Mouse (Mus musculus): ENCODE measurements around the gene Gprc5d. TPM values are rescaled to one million over a fixed set of nuclear protein-coding genes. Genes with fewer than 3 reads are reported as not detected.

Gprc5d gene
- polyA plus RNA-seq, 1 experiment, result not detected

GRCm38 (mm10) chr6:135162311-135162710 lies 44.2 kb upstream of the Gprc5d start:
- Histone ChIP-seq H3K27ac (ENCODE audit: insufficient read depth, low read length) (no peak overlapping the region), H3K9me3 (replicated peaks; ENCODE audit: control insufficient read depth, insufficient read depth, low read length, poor library complexity, severe bottlenecking) (no peaks in the 10 kb centered on the region), H3K27me3 (ENCODE audit: control insufficient read depth, insufficient read depth, low read length, poor library complexity, severe bottlenecking) (no peaks in the 10 kb centered on the region), H3K9ac (ENCODE audit: low read depth, poor library complexity, severe bottlenecking) (no peak overlapping the region), H3K4me3 (ENCODE audit: low read depth, low read length) (no peak overlapping the region), H3K4me1 (ENCODE audit: control insufficient read depth, insufficient read depth, low read length) (no peaks in the 10 kb centered on the region), H3K36me3 (ENCODE audit: control insufficient read depth, insufficient read depth, low read length, poor library complexity, severe bottlenecking) (no peaks in the 10 kb centered on the region)
- TF ChIP-seq POLR2A (IDR thresholded peaks at IDR 0.05; ENCODE audit: insufficient read depth, low read length), result no peak
- TF ChIP-seq EP300 (IDR thresholded peaks at IDR 0.05; ENCODE audit: insufficient read depth, low read depth, low read length), result no peak
- no peak for TF ChIP-seq CTCF (IDR thresholded peaks at IDR 0.05; ENCODE audit: low read depth, low read length)

GRCm38 (mm10) chr6:135161356-135161755 lies 43.3 kb upstream of the Gprc5d start:
- Histone ChIP-seq H3K9ac (ENCODE audit: low read depth, poor library complexity, severe bottlenecking) (no peak overlapping the region), H3K9me3 (replicated peaks; ENCODE audit: control insufficient read depth, insufficient read depth, low read length, poor library complexity, severe bottlenecking) (no peaks in the 10 kb centered on the region)

GRCm38 (mm10) chr6:135158509-135158908 lies 40.4 kb upstream of the Gprc5d start:
- no peaks in the 10 kb centered on the region for H3K4me1 ChIP-seq (ENCODE audit: control insufficient read depth, insufficient read depth, low read length)
- no peaks in the 10 kb centered on the region for H3K9me3 ChIP-seq (replicated peaks; ENCODE audit: control insufficient read depth, insufficient read depth, low read length, poor library complexity, severe bottlenecking)
- TF ChIP-seq EP300 (IDR thresholded peaks at IDR 0.05; ENCODE audit: insufficient read depth, low read depth, low read length), result no peak
- TF ChIP-seq POLR2A (IDR thresholded peaks at IDR 0.05; ENCODE audit: insufficient read depth, low read length), result no peak
- no peaks in the 10 kb centered on the region for H3K36me3 ChIP-seq (ENCODE audit: control insufficient read depth, insufficient read depth, low read length, poor library complexity, severe bottlenecking)
- H3K27ac ChIP-seq (ENCODE audit: insufficient read depth, low read length), result no peak overlapping the region
- no peaks in the 10 kb centered on the region for H3K27me3 ChIP-seq (ENCODE audit: control insufficient read depth, insufficient read depth, low read length, poor library complexity, severe bottlenecking)
- H3K9ac ChIP-seq (ENCODE audit: low read depth, poor library complexity, severe bottlenecking), result no peak overlapping the region
- no peak overlapping the region for H3K4me3 ChIP-seq (ENCODE audit: low read depth, low read length)

More at GRCm38 (mm10) chr6:135161356-135161755, 43.3 kb upstream of the Gprc5d start:
- Histone ChIP-seq H3K27me3 (ENCODE audit: control insufficient read depth, insufficient read depth, low read length, poor library complexity, severe bottlenecking) (no peaks in the 10 kb centered on the region), H3K36me3 (ENCODE audit: control insufficient read depth, insufficient read depth, low read length, poor library complexity, severe bottlenecking) (no peaks in the 10 kb centered on the region), H3K4me3 (ENCODE audit: low read depth, low read length) (no peak overlapping the region), H3K4me1 (ENCODE audit: control insufficient read depth, insufficient read depth, low read length) (no peaks in the 10 kb centered on the region), H3K27ac (ENCODE audit: insufficient read depth, low read length) (no peak overlapping the region)
- TF ChIP-seq EP300 (IDR thresholded peaks at IDR 0.05; ENCODE audit: insufficient read depth, low read depth, low read length) (no peak), CTCF (IDR thresholded peaks at IDR 0.05; ENCODE audit: low read depth, low read length) (no peak), POLR2A (IDR thresholded peaks at IDR 0.05; ENCODE audit: insufficient read depth, low read length) (no peak)

- H3K4me3 ChIP-seq (ENCODE audit: low read depth, low read length), result no peak overlapping the region
- no peaks in the 10 kb centered on the region for H3K4me1 ChIP-seq (ENCODE audit: control insufficient read depth, insufficient read depth, low read length)
- H3K36me3 ChIP-seq (ENCODE audit: control insufficient read depth, insufficient read depth, low read length, poor library complexity, severe bottlenecking), result no peaks in the 10 kb centered on the region
- no peak overlapping the region for H3K27ac ChIP-seq (ENCODE audit: insufficient read depth, low read length)
- TF ChIP-seq EP300 (IDR thresholded peaks at IDR 0.05; ENCODE audit: insufficient read depth, low read depth, low read length) (no peak), POLR2A (IDR thresholded peaks at IDR 0.05; ENCODE audit: insufficient read depth, low read length) (no peak), CTCF (IDR thresholded peaks at IDR 0.05; ENCODE audit: low read depth, low read length) (no peak)
- no peaks in the 10 kb centered on the region for H3K27me3 ChIP-seq (ENCODE audit: control insufficient read depth, insufficient read depth, low read length, poor library complexity, severe bottlenecking)
- H3K9ac ChIP-seq (ENCODE audit: low read depth, poor library complexity, severe bottlenecking), result no peak overlapping the region
- no peaks in the 10 kb centered on the region for H3K9me3 ChIP-seq (replicated peaks; ENCODE audit: control insufficient read depth, insufficient read depth, low read length, poor library complexity, severe bottlenecking)
These were observed 39.4 kb upstream of the Gprc5d start for GRCm38 (mm10) chr6:135157496-135157895.

- TF ChIP-seq CTCF (IDR thresholded peaks at IDR 0.05; ENCODE audit: low read depth, low read length), result no peak
- no peak for TF ChIP-seq POLR2A (IDR thresholded peaks at IDR 0.05; ENCODE audit: insufficient read depth, low read length)
- TF ChIP-seq EP300 (IDR thresholded peaks at IDR 0.05; ENCODE audit: insufficient read depth, low read depth, low read length), result no peak
- Histone ChIP-seq H3K27me3 (ENCODE audit: control insufficient read depth, insufficient read depth, low read length, poor library complexity, severe bottlenecking) (no peaks in the 10 kb centered on the region), H3K4me1 (ENCODE audit: control insufficient read depth, insufficient read depth, low read length) (no peaks in the 10 kb centered on the region), H3K27ac (ENCODE audit: insufficient read depth, low read length) (no peak overlapping the region), H3K36me3 (ENCODE audit: control insufficient read depth, insufficient read depth, low read length, poor library complexity, severe bottlenecking) (no peaks in the 10 kb centered on the region), H3K4me3 (ENCODE audit: low read depth, low read length) (no peak overlapping the region), H3K9me3 (replicated peaks; ENCODE audit: control insufficient read depth, insufficient read depth, low read length, poor library complexity, severe bottlenecking) (no peaks in the 10 kb centered on the region), H3K9ac (ENCODE audit: low read depth, poor library complexity, severe bottlenecking) (no peak overlapping the region)
These were observed 38.5 kb upstream of the Gprc5d start for GRCm38 (mm10) chr6:135156597-135156996.

GRCm38 (mm10) chr6:135153719-135154118 lies 35.6 kb upstream of the Gprc5d start:
- no peak overlapping the region for H3K9ac ChIP-seq (ENCODE audit: low read depth, poor library complexity, severe bottlenecking)
- no peak overlapping the region for H3K27ac ChIP-seq (ENCODE audit: insufficient read depth, low read length)
- no peaks in the 10 kb centered on the region for H3K27me3 ChIP-seq (ENCODE audit: control insufficient read depth, insufficient read depth, low read length, poor library complexity, severe bottlenecking)
- no peaks in the 10 kb centered on the region for H3K36me3 ChIP-seq (ENCODE audit: control insufficient read depth, insufficient read depth, low read length, poor library complexity, severe bottlenecking)
- H3K4me1 ChIP-seq (ENCODE audit: control insufficient read depth, insufficient read depth, low read length), result no peaks in the 10 kb centered on the region
- no peak overlapping the region for H3K4me3 ChIP-seq (ENCODE audit: low read depth, low read length)
- H3K9me3 ChIP-seq (replicated peaks; ENCODE audit: control insufficient read depth, insufficient read depth, low read length, poor library complexity, severe bottlenecking), result no peaks in the 10 kb centered on the region
- TF ChIP-seq CTCF (IDR thresholded peaks at IDR 0.05; ENCODE audit: low read depth, low read length) (no peak), EP300 (IDR thresholded peaks at IDR 0.05; ENCODE audit: insufficient read depth, low read depth, low read length) (no peak), POLR2A (IDR thresholded peaks at IDR 0.05; ENCODE audit: insufficient read depth, low read length) (no peak)
